Mouse (Mus musculus) E14TG2a.4 (cell line): ENCODE data around the gene Banp.

ENCODE experiments used
- CTCF ChIP-seq: conservative IDR thresholded peaks from 2 replicates; pipeline ENCODE4 v1.5.1; 2014; ENCODE audit warnings: low read length
- POU5F1 ChIP-seq: IDR thresholded peaks from 2 replicates; pipeline ENCODE4 v1.6.1; 2014; ENCODE audit warnings: low read length, borderline replicate concordance

GRCm38 (mm10) chr8:121944831-121945230 is 4.7 kb upstream of the Banp start, which contains the start of gene Car5a:
- TF ChIP-seq CTCF (no peak), POU5F1 (no peak)
